Mouse (Mus musculus) common myeloid progenitor, adult 5-6 weeks (primary cell): ENCODE results near the gene Tmc3. TPM values are rescaled to one million over a fixed set of nuclear protein-coding genes. Genes with fewer than 3 reads are reported as not detected.

Source experiments
- ATAC-seq: replicated peaks from 2 replicates; pipeline ENCODE4 v1.8.0; 2016; ENCODE audit warnings: low read depth, mild to moderate bottlenecking, moderate TSS enrichment, inconsistent platforms; ENCODE audit not compliant: poor library complexity, severe bottlenecking
- total RNA-seq: library from RNA; stranded (forward); fragments of 200-1000, 187-1606 nt; gene quantifications from 2 replicates; pipeline ENCODE4 v1.2.3, GENCODE M21; 2017

Gene Tmc3
- total RNA-seq, 1 experiment from 2014 or later, result 0.69 TPM

GRCm38 (mm10) chr7:83662711-83663375 lies 78.1 kb downstream of the Tmc3 start:
- no peak for ATAC-seq

DNA sequence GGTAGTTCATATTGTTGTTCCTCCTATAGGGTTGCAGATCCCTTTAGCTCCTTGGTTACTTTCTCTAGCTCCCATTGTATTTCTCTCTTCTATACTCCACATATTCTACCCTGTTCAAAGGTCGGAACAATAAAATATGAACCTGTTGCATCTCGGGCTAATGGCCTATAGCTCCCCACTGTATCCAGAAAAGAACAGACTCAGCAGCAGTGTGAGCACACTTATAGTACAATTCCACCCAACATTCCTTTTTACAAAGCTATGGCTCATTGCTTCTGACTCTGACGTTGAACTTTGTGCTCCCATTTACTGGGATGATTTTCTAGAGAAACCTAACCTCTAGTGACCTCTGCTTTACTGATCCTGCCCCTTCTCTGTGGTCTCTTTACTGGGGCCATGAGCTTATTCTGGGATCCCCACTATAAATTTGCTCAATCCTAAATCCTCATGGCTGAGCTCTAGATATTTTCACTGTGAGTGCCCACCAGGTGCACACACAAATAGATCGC lies 81.4 kb downstream of the Tmc3 start:
- ATAC-seq, result no peak

- no peak for ATAC-seq
These were observed 83.4 kb downstream of the Tmc3 start for GRCm38 (mm10) chr7:83667936-83668645.

- peak; percentile 85 for ATAC-seq
These were observed 84.0 kb downstream of the Tmc3 start for GRCm38 (mm10) chr7:83668724-83669123.

GRCm38 (mm10) chr7:83671573-83671972 lies 86.8 kb downstream of the Tmc3 start:
- no peak for ATAC-seq

Other genes starting within 250 kb of the Tmc3 start
- 5.8 and 6.1 TPM in 2 replicates for gene Stard5, start 47.0 kb downstream of the Tmc3 start, total RNA-seq
- gene Il16, start 160.8 kb downstream of the Tmc3 start, total RNA-seq, result 68.8 and 69.4 TPM in 2 replicates
- gene Cfap161, start 210.0 kb downstream of the Tmc3 start, total RNA-seq, result not detected in 2 replicates